Mouse (Mus musculus): ENCODE measurements around the gene Tmem179b. TPM values are rescaled to one million over a fixed set of nuclear protein-coding genes. Genes with fewer than 3 reads are reported as not detected.
"Not testable (repeated sequence)": the region's sequence is repeated elsewhere in the genome, so short reads cannot be mapped to it uniquely, and the experiment has no call there.

The Tmem179b gene
- total and polyA plus RNA-seq, 2 experiments from 2014 or later: 19.6 to 22.6 TPM

GRCm38 (mm10) chr19:8735389-8736159, 38.7 kb downstream of the Tmem179b start, which contains the start of gene Wdr74:
Gene Wdr74, plus strand, starts transcription at chr19:8735827.
- WGBS: under 1% methylated on average over 32 of the region's 32 CpGs
- no peaks in the 10 kb centered on the region for H3K4me1 ChIP-seq (ENCODE audit: insufficient read depth)
- peak within 1 kb of the TSS; percentile 96 for H3K4me3 ChIP-seq (ENCODE audit: low read depth, low read length)
- no peaks in the 10 kb centered on the region for H3K27me3 ChIP-seq (ENCODE audit: insufficient read depth, low read length)
- DNase-seq: peak; percentile 96
- no peaks in the 10 kb centered on the region for H3K9me3 ChIP-seq (ENCODE audit: low read length)
- peak within 1 kb of the TSS; percentile 96 for H3K4me2 ChIP-seq (ENCODE audit: low read depth)
- no peak for TF ChIP-seq CTCF (IDR thresholded peaks at IDR 0.05; ENCODE audit: low read depth)
- H3K9ac ChIP-seq: peak within 1 kb of the TSS; percentile 74
- peaks cover 24% of the 10 kb centered on the region for H3K36me3 ChIP-seq (ENCODE audit: insufficient read depth)
- peak; percentile 97 for ATAC-seq
- H3K27ac ChIP-seq (ENCODE audit: low read depth, low read length): peak within 1 kb of the TSS; percentile 79

- no peak overlapping the region for H3K4me2 ChIP-seq (ENCODE audit: low read depth)
- TF ChIP-seq CTCF (IDR thresholded peaks at IDR 0.05; ENCODE audit: low read depth): no peak
- H3K36me3 ChIP-seq (ENCODE audit: insufficient read depth): peaks cover 15% of the 10 kb centered on the region
- H3K27me3 ChIP-seq (ENCODE audit: insufficient read depth, low read length): no peaks in the 10 kb centered on the region
- H3K4me1 ChIP-seq (ENCODE audit: insufficient read depth): no peaks in the 10 kb centered on the region
- H3K9me3 ChIP-seq (ENCODE audit: low read length): no peaks in the 10 kb centered on the region
- H3K4me3 ChIP-seq (ENCODE audit: low read depth, low read length): no peak overlapping the region
- DNase-seq (no peak), ATAC-seq (no peak)
- no peak overlapping the region for H3K9ac ChIP-seq
- no peak overlapping the region for H3K27ac ChIP-seq (ENCODE audit: low read depth, low read length)
- WGBS: 84% methylated on average over 3 of the region's 3 CpGs
Measured at GRCm38 (mm10) chr19:8734334-8734733, 39.9 kb downstream of the Tmem179b start.

GRCm38 (mm10) chr19:8728335-8729099, 45.8 kb downstream of the Tmem179b start:
- not testable (repeated sequence) for H3K4me1 ChIP-seq (ENCODE audit: insufficient read depth); H3K4me3 ChIP-seq (ENCODE audit: low read depth, low read length); H3K4me2 ChIP-seq (ENCODE audit: low read depth); H3K9ac ChIP-seq; H3K27me3 ChIP-seq (ENCODE audit: insufficient read depth, low read length); H3K27ac ChIP-seq (ENCODE audit: low read depth, low read length); DNase-seq; H3K9me3 ChIP-seq (ENCODE audit: low read length); ATAC-seq
- peaks cover 23% of the 10 kb centered on the region for H3K36me3 ChIP-seq (ENCODE audit: insufficient read depth)
- 52% methylated on average over 3 of the region's 3 CpGs for WGBS

- H3K4me1 ChIP-seq (ENCODE audit: insufficient read depth): peaks cover 9% of the 10 kb centered on the region
- H3K9ac ChIP-seq: no peak overlapping the region
- DNase-seq (no peak), ATAC-seq (no peak)
- peaks cover 23% of the 10 kb centered on the region for H3K36me3 ChIP-seq (ENCODE audit: insufficient read depth)
- H3K4me3 ChIP-seq (ENCODE audit: low read depth, low read length): no peak overlapping the region
- no peak overlapping the region for H3K4me2 ChIP-seq (ENCODE audit: low read depth)
- 22% methylated on average over 5 of the region's 5 CpGs for WGBS
- no peak for TF ChIP-seq CTCF (IDR thresholded peaks at IDR 0.05; ENCODE audit: low read depth)
- H3K9me3 ChIP-seq (ENCODE audit: low read length): no peaks in the 10 kb centered on the region
- H3K27ac ChIP-seq (ENCODE audit: low read depth, low read length): no peak overlapping the region
- H3K27me3 ChIP-seq (ENCODE audit: insufficient read depth, low read length): no peaks in the 10 kb centered on the region
Measured at GRCm38 (mm10) chr19:8727495-8728114, 46.7 kb downstream of the Tmem179b start.

- 12% methylated on average over 3 of the region's 3 CpGs for WGBS
- ATAC-seq (no peak), DNase-seq (no peak)
- H3K27me3 ChIP-seq (ENCODE audit: insufficient read depth, low read length): no peaks in the 10 kb centered on the region
- peaks cover 23% of the 10 kb centered on the region for H3K36me3 ChIP-seq (ENCODE audit: insufficient read depth)
- H3K4me1 ChIP-seq (ENCODE audit: insufficient read depth): peaks cover 9% of the 10 kb centered on the region
- TF ChIP-seq CTCF (IDR thresholded peaks at IDR 0.05; ENCODE audit: low read depth): no peak
- no peaks in the 10 kb centered on the region for H3K9me3 ChIP-seq (ENCODE audit: low read length)
- H3K27ac ChIP-seq (ENCODE audit: low read depth, low read length): no peak overlapping the region
- no peak overlapping the region for H3K4me3 ChIP-seq (ENCODE audit: low read depth, low read length)
- H3K4me2 ChIP-seq (ENCODE audit: low read depth): no peak overlapping the region
- no peak overlapping the region for H3K9ac ChIP-seq
Measured at GRCm38 (mm10) chr19:8726609-8727390, 47.5 kb downstream of the Tmem179b start.

GRCm38 (mm10) chr19:8725081-8725613, 49.1 kb downstream of the Tmem179b start:
- WGBS: 54% methylated on average over 4 of the region's 4 CpGs
- DNase-seq (no peak), ATAC-seq (no peak)
- H3K9me3 ChIP-seq (ENCODE audit: low read length): no peaks in the 10 kb centered on the region
- peaks cover 23% of the 10 kb centered on the region for H3K36me3 ChIP-seq (ENCODE audit: insufficient read depth)
- no peak overlapping the region for H3K9ac ChIP-seq
- H3K4me3 ChIP-seq (ENCODE audit: low read depth, low read length): peak overlapping the region; percentile 85; the same call in 1 of the 2 replicates
- no peaks in the 10 kb centered on the region for H3K27me3 ChIP-seq (ENCODE audit: insufficient read depth, low read length)
- TF ChIP-seq CTCF (IDR thresholded peaks at IDR 0.05; ENCODE audit: low read depth): no peak
- H3K27ac ChIP-seq (ENCODE audit: low read depth, low read length): no peak overlapping the region
- peak overlapping the region; percentile 57 for H3K4me2 ChIP-seq (ENCODE audit: low read depth)
- H3K4me1 ChIP-seq (ENCODE audit: insufficient read depth): peaks cover 12% of the 10 kb centered on the region
